Mouse (Mus musculus) brain, adult 2 months (tissue): ENCODE measurements around the gene Tmc7.
A peak's percentile ranks its signal among the peaks of the same experiment; 100 is the strongest.

Source experiments
- DNase-seq: peaks from one replicate; pipeline ENCODE4 v3.0.0; 2011; ENCODE audit warnings: low read depth, low spot score

Gene Tmc7

DNA sequence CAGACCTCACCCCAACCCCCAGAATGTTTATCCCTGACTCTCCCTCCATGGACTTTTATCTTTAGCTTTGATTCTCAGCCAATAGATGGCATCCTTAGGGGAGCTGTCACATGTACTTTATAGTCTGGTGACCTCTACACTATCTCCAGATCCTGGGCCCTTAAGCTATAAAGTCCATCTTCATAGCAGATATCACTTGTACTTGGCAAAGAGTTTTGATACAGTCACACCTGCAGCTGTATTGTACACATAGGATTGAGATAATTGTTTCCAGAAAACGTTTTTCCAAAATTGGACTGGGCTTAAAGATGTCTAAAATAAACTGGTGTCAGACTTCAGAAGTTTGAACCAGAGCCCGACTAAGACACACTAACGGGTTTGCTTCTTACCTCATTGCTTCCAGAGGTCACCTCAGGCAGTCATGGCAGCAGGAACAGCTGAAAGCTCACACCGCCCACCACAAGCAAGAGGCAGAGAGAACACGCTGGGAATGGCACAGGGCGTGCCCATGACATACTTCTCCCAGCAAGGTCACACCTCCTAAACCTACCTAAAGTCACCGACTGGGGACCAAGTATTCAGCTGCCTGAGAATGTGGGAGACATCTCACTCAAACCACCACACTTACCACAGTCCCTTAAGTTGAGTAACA, 84.6 kb downstream of the Tmc7 start:
- no peak for DNase-seq

DNA sequence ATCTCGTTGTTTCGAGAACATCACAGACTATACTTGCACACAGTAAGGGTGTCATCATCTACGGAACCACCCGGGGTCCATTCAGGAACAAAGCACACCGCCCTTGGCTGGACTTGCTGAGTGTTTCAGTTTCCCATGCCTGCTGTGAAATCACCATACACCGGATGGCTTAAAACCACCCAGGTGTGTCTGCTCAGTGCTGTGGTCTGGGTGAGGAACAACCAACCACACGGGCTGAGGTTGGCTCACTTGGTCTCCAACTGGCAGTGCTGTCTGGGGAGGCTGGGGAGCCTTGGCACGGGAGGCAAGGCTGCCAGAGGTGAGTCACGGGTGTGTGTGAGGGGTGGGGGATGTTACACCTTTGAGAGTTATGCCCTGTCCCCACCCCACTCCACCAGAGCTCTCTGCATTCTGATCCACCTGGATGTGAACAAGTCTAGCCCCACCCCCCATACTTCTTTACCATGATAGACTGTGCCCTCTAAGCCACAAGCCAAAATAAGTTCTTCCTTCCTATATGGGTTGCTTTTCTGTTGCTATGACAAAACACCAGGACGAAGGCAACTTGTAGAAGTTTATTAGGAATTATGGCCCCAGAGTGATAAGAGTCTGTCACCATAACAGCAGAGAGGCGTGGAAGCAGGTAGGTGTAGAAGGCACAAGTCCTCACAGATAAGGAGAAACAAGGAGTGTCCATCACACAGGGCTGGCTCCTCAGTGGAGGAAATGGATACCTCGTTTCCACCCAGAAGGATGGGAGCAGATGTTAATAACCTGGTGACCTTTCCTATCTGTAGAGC, 85.4 kb downstream of the Tmc7 start:
- DNase-seq: no peak

DNA sequence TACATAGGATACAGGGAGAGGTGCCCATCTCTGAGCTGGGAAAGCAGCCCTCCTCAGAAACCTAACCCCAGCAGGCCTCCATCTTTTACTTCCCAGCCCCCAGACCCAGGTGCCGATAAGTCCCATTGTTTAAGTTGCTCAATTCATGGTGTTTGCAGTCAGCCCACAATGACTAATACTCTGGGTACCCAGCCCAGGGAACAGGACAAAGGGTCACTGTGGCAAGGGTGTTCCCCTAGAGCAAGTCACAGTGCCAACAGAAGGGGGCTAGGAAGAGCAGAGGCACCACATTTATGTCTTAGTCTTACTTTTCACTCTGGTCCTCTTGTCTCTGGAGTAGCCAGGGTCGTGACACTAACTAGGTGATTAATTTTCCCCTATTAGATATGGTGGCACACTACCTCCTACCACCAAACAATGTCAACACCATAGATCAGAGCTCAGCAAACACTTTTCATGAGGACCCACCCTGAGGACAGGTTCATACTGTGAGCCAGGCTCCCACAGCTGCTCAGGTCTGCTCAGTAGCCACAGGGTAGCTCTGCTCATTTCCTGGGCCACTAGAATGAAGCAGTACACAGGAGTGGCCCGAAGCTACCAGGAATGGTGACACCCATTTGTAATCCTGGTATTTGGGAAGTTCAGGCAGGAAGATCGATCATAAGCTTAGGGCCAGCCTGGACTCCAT, 89.5 kb downstream of the Tmc7 start:
- DNase-seq: no peak

DNA sequence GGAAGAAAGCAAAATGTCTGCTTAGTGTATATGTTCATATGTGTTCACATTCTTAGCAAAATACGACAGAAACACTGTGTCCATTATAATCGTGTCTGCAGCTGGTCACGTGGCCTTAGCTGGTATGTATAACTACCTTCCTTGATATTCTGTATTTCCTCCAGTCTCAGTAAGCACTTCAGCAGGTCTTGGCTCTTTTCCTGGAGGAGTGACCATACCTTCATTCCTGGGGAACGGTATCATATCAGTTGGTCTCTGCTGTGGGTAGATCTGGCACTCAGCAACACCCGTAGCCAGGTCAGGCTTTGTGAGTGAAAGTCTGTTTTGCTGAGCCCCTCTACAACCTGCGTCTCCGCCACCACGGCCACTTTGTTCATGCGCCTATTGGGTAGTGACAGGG, 90.6 kb downstream of the Tmc7 start:
- no peak for DNase-seq

DNA sequence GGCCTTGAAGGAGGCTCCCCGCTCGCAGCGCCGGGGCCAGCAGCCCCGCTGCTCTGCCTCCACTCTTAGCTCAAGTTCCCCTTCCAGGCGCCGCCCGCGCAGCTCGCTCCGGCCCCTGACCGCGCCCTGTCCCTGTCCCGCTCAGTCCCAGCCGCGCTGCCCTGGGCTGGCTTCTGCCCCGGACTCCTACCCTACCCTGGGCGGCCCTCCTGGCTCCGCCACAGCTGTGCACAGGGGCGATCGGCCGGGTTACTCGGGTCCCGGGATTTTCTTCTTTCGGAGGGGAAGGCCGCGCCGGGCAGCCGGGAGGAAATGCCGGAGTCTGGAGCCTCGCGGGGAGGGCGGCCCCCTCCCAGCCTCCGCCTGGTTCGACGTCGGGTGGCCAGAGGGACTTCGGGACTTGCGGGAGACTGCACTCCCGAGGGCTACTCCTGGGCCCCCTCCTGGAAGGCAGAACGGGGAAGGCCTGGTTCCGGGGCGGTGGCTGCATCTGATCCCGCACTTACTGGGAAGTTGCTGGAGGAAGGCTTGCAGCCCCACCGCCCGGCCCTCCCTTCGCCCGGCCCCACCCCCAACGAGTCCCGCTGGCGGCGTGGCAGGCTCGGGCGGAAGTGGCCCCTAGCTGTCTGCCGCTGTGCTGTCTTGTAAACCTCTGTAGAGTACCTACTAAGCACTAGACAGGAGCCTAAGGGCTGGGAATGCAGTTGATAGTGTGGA, 92.9 kb downstream of the Tmc7 start, which contains the start of gene Itpripl2:
Gene Itpripl2, minus strand, starts transcription at position 545 of the 717 bp plus-strand sequence.
- DNase-seq: peak; percentile 21

DNA sequence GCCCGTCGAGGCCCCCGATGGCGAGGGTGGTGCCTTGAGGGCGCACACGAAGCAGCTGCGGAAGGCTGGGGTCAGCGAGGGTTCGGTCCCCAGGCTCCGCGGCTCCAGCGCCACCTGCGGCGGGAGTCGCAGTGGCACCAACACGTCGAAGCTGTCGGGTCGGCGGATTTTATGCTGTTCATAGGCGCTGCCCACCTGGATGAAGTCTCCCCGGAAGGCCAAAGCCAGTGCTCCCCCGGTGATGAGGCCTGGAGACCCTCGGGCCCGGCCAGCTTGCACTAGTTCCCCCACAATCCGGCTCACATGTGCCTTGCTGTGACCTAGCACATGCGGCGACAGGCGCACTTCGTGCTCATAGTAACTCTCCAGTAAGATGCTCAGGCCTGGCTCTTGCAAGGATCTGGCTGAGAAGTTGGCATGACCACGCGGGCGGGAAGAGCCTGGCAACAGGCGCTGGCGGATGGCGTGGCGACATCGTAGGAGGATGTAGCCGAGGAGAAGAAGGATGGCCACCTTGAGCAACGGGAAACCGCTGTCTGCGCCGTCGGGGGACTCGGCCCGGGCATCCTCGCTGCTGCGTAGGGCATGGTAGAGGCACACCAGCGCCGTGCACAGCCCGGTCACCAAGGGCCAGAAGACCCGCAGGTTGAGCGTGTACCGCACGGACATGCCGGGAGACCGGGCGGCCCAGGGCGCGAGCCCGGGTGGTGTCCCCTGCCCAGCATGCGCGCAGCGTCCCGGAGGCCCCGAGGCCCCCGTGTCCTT, 93.7 kb downstream of the Tmc7 start:
- DNase-seq: peak; percentile 10

DNA sequence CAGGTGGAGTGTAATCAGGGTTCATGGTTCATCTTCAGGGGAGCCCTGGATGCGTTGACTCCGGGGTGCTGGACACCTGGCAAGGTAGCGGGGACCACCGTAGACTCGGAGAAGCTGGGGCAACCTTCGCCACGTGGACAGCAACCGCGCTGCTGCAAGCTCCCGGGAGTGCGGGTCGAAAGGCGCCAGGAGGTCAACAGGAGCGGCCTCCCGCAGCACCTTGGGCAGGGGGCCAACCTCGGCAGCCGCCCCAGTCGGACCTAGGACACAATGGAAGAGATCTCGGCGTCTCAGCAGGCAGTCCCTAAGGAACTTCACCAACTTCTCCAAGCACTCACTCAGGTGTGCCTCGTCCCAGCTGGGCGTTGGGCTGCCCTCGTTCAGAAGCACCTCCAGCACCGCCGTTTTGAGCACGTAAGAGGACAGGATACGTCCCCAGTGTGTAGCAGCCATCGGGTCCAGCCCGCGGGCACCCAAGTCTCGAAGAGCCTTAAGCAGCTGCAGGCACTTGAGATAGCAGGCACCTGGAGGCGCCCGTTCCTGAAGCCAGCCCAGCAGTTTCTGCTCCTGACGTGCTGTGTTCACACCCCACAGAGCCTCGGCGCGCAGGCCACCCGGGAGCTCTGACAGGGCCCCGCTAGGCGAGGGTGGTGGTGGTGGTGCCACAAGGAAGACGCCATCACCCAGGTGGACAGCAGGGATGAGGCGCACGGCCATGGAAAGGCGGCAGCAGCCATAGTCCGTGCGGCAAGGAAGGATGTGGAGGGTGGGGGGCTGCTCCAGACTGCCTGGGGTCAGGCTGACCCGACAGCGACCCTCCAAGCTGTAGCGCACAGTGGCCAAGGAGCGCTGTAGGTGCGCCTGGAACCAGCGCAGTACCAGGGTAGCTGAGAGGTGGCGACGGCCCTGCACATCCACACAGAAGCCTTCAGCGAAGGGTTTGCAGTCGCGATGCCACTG, 94.5 kb downstream of the Tmc7 start:
- DNase-seq: no peak

DNA sequence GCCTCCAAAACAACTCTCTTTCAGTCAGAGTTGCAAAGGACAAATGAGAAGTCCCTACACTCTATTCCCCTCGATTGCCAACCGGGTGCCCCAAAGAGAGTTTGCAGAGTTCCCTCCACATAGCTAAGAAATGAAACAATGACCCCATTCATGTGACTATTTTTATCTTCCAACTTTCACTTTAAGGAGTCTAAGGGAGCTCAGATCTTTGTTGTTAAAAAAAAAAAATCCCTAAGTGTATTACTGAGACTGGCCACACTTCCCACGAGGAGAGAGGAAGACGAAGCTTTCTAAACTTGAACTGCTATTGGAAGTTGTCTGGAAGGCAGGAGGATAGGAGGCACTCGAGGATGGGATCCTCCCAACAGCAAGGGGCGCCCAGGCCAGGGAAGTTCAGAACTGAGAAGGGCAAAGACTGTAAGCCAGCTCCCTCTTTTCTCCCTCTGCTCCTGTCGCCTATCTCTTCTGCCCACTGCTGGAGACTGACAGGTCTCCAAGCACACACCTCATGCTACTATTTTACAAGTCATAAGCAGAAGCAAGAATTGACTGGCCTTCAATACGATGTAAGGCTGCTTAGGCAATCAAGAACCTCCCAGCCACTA, 96.4 kb downstream of the Tmc7 start:
- DNase-seq: no peak

DNA sequence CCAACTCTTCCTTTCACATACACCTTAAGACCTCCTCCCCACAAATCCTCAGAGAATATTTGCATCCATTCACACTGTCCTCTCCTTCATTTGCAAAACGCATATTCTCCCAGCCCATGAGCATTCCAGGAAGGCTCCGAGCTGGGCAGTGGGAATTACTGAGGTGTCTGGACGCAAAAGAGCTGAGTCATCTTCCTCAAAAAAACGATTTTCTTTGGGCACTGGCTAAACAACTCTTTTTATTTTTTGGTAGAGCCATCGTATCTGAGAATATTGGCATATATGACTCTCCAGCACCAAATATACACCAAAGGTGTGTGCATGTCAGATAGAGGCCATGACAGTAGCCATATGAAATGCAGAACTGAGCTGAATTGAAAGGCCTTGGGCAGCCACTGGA, 97.6 kb downstream of the Tmc7 start:
- DNase-seq: no peak
